Mouse (Mus musculus) embryonic fibroblast, embryonic 13.5 days (primary cell): Measurements from ENCODE around the gene Grb2. TPM values are rescaled to one million over a fixed set of nuclear protein-coding genes. Genes with fewer than 3 reads are reported as not detected.

ENCODE experiments used
- H3K27ac ChIP-seq: 2 replicates; pipeline ENCODE4 v1.5.1; 2012; ENCODE audit warnings: low read length, control low read depth, inconsistent platforms; ENCODE audit not compliant: insufficient read depth
- H3K4me1 ChIP-seq: 2 replicates; pipeline ENCODE4 v1.6.1; 2011; ENCODE audit warnings: low read length; ENCODE audit not compliant: control insufficient read depth, insufficient read depth
- H3K4me3 ChIP-seq: 2 replicates; pipeline ENCODE4 v1.5.1; 2011; ENCODE audit warnings: mild to moderate bottlenecking, control low read depth, low read length; ENCODE audit not compliant: insufficient read depth
- CTCF ChIP-seq: IDR thresholded peaks from 2 replicates; pipeline ENCODE4 v1.5.1; 2011; ENCODE audit warnings: mild to moderate bottlenecking, control low read depth, low read length, moderate library complexity, borderline replicate concordance; ENCODE audit not compliant: insufficient read depth
- POLR2A ChIP-seq: IDR thresholded peaks from 2 replicates; pipeline ENCODE4 v1.6.1; 2011; ENCODE audit warnings: low read depth, mild to moderate bottlenecking, control low read depth, low read length, moderate library complexity
- polyA plus RNA-seq: library from polyadenylated mRNA; stranded (reverse); fragments of >200 nt; gene quantifications from 2 replicates; pipeline ENCODE4 v1.2.4, GENCODE M21; 2011; ENCODE audit warnings: low read depth; ENCODE audit not compliant: missing spikeins, insufficient read length

The Grb2 gene
- polyA plus RNA-seq, 1 experiment = 61.1 TPM

DNA sequence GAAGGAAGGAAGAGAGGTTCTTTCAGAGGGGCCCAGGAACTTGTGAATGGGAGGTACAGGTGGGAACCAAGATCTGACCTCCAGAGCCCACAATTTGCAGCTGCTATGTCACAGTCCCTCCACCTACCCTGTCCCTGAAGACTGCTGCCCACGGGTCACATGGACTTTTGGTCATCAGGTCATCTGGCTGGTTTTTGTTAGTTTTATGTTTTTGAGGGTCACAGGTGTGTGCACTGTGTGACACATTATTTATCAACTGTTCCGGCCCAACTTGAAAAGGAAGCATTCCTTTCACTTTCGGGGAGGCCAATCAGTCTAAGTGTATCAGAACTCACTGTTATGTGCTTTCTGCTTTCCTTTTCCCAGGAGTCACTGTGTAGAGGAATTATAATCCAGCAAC is 30.9 kb downstream of the Grb2 start:
- no peak for TF ChIP-seq CTCF
- TF ChIP-seq POLR2A = no peak
- no peak overlapping the region for H3K4me3 ChIP-seq
- H3K4me1 ChIP-seq = peaks cover 10% of the 10 kb centered on the region
- H3K27ac ChIP-seq = no peak overlapping the region

- TF ChIP-seq CTCF (no peak), POLR2A (no peak)
- Histone ChIP-seq H3K4me1 (peaks cover 10% of the 10 kb centered on the region), H3K27ac (no peak overlapping the region), H3K4me3 (no peak overlapping the region)
These were observed 31.7 kb downstream of the Grb2 start for GRCm38 (mm10) chr11:115676738-115677137.

DNA sequence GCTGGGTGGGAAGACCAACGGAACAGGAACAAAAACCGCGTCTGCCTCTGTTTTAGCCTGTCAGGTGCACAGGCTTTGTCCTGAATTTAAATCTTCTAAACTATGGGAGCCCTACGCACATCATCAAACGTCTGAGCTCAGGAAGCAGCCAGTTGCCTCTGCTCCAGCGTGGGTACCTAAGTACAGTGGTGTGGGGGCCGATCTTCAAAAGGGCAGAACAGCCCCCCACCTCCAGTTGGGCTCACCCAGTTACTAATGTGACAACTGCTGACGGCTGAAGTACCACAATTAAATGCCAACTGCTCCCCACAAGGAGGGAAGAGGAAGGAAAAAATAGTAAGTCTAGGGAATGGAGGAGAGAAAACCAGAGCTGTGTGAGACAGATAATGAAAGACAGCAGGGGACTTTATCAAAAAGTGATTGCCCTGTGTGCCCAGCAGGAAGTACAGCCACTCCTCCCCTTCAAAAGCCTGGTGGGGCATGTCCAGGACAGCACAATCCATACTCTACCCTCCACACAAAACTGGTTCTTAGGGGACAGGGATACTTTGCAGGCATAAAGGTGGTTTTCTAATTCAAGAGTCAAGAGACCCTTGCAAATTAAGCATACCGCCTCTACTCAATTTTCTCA is 34.0 kb downstream of the Grb2 start:
- Histone ChIP-seq H3K4me1 (peaks cover 14% of the 10 kb centered on the region), H3K27ac (no peak overlapping the region), H3K4me3 (no peak overlapping the region)
- TF ChIP-seq POLR2A (no peak), CTCF (no peak)

DNA sequence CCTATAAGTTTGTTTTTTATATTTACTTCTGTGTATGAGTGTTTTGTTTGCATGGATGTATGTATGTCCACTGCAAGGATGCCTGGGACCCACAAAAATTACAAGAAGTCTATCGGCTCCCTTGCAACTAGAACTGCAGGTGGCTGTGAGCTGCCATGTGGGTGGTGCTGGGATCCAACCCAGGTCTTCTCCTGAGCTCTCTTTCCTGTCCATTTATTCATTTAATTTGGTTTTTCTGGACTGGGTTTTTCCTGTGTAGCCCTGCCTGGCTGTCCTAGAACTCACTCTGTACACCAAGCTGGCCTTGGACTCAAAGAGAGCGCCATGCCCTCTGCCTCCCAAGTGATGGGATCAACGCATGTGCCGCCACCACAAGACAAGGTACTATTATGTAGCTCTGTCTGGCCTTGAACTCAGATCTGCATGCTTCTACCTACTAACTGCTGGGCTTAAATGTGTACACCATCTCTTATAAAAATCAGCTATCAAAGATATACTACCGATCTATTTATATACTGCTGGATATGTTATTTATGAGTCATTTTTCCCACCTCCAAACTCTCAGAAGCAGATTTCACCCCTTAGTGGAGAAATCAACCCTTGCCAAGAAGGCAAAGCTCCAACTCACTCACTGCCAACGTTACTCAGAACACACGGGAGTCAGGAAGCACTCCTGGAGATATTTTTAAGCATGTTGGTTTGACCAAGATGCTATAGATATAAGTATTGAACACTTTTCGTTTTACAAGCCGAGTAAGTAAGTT is 34.7 kb downstream of the Grb2 start:
- H3K4me1 ChIP-seq = peaks cover 14% of the 10 kb centered on the region
- no peak for TF ChIP-seq POLR2A
- TF ChIP-seq CTCF = no peak
- H3K4me3 ChIP-seq = no peak overlapping the region
- H3K27ac ChIP-seq = no peak overlapping the region

DNA sequence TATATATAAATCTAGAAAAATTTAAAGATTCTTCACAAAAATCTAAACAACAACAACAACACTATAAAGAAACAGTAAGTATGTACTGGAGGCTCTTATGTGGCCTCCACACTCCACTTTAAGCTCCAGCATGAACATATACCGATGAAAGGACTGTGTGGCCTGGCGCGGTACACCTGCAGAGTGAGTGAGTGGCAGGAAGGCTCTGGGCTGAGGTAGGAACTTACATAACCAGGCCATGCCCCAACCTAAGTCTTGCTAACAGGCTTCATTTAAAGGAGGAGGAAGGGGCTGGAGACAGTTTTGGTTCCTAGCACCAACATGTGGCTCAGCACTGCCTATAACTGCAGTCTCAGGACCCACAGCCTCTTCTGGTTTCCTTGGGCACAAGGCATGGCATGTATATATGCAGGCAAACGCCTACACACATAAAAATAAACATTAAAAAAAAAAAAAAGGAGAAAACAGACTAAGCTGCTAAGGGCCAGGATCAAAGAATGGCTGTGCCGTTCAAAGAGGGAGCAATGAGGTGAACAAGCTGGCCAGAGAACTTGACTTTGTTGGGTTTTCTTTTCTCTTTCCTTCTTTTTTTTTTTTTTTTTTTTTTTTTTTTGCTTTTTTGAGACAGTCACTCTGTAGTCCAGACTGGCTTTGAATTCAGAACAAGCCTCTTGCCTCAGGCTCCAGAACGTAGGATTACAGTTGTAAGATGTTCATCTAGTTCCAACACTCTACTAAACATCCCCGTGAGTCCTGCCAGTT is 36.0 kb downstream of the Grb2 start:
- no peak overlapping the region for H3K27ac ChIP-seq
- TF ChIP-seq POLR2A = no peak
- no peak for TF ChIP-seq CTCF
- H3K4me1 ChIP-seq = peaks cover 14% of the 10 kb centered on the region
- no peak overlapping the region for H3K4me3 ChIP-seq

GRCm38 (mm10) chr11:115670451-115671050 is 37.8 kb downstream of the Grb2 start:
- no peak overlapping the region for H3K27ac ChIP-seq
- H3K4me1 ChIP-seq = peaks cover 14% of the 10 kb centered on the region
- H3K4me3 ChIP-seq = no peak overlapping the region
- TF ChIP-seq POLR2A = no peak
- TF ChIP-seq CTCF = no peak

- H3K4me1 ChIP-seq = 0 out of 2 replicates have a peak, but pooled peaks cover 2% of the 10 kb centered on the region
- TF ChIP-seq POLR2A = no peak
- no peak for TF ChIP-seq CTCF
- no peak overlapping the region for H3K27ac ChIP-seq
- H3K4me3 ChIP-seq = no peak overlapping the region
These were observed 44.6 kb downstream of the Grb2 start for GRCm38 (mm10) chr11:115663676-115664335.

- TF ChIP-seq POLR2A (no peak), CTCF (no peak)
- Histone ChIP-seq H3K4me1 (0 out of 2 replicates have a peak, but pooled peaks cover 2% of the 10 kb centered on the region), H3K27ac (no peak overlapping the region), H3K4me3 (no peak overlapping the region)
These were observed 48.0 kb downstream of the Grb2 start for GRCm38 (mm10) chr11:115660376-115660775.

GRCm38 (mm10) chr11:115658521-115658920 is 49.9 kb downstream of the Grb2 start:
- Histone ChIP-seq H3K4me1 (0 out of 2 replicates have a peak, but pooled peaks cover 2% of the 10 kb centered on the region), H3K27ac (no peak overlapping the region), H3K4me3 (no peak overlapping the region)
- TF ChIP-seq POLR2A (no peak), CTCF (no peak)
